Mouse (Mus musculus) liver, adult 2 months (tissue): ENCODE measurements around the gene Fkbpl. TPM values are rescaled to one million over a fixed set of nuclear protein-coding genes. Genes with fewer than 3 reads are reported as not detected.

Source experiments
- DNase-seq: peaks from one replicate; pipeline ENCODE4 v3.0.0-alpha.2; 2011; ENCODE audit warnings: low read depth, low spot score; ENCODE audit errors: extremely low read depth
- H3K27ac ChIP-seq: fragments of 200-500 bp; replicated peaks from 2 replicates; pipeline ENCODE4 v1.5.1; 2012; ENCODE audit warnings: low read depth, mild to moderate bottlenecking, control low read depth, inconsistent platforms, low read length; ENCODE audit not compliant: insufficient read depth
- H3K27me3 ChIP-seq: fragments of 200-500 bp; 2 replicates; pipeline ENCODE4 v1.6.1; 2012; ENCODE audit warnings: mild to moderate bottlenecking, moderate library complexity, low read length, inconsistent platforms; ENCODE audit not compliant: control insufficient read depth, insufficient read depth
- H3K36me3 ChIP-seq: fragments of 200-500 bp; 2 replicates; pipeline ENCODE4 v1.6.1; 2012; ENCODE audit warnings: low read length, inconsistent platforms; ENCODE audit not compliant: control insufficient read depth, insufficient read depth
- H3K4me1 ChIP-seq: fragments of 200-500 bp; 2 replicates; pipeline ENCODE4 v1.6.1; 2011; ENCODE audit warnings: low read length; ENCODE audit not compliant: control insufficient read depth, insufficient read depth
- H3K4me3 ChIP-seq: fragments of 200-500 bp; 2 replicates; pipeline ENCODE4 v1.5.1; 2011; ENCODE audit warnings: low read depth, mild to moderate bottlenecking, control low read depth, low read length, moderate library complexity; ENCODE audit not compliant: insufficient read depth
- H3K79me2 ChIP-seq: fragments of 200-500 bp; 2 replicates; pipeline ENCODE4 v1.6.1; 2012; ENCODE audit warnings: inconsistent platforms, mild to moderate bottlenecking, low read length, moderate library complexity; ENCODE audit not compliant: control insufficient read depth, insufficient read depth
- H3K9ac ChIP-seq: fragments of 200-500 bp; 2 replicates; pipeline ENCODE4 v1.6.1; 2012; ENCODE audit warnings: low read depth, mild to moderate bottlenecking, control low read depth, inconsistent platforms, low read length
- CTCF ChIP-seq: fragments of 200-500 bp; IDR thresholded peaks from 2 replicates; pipeline ENCODE4 v1.5.1; 2011; ENCODE audit warnings: low read depth, low read length, control low read depth
- POLR2A ChIP-seq: fragments of 200-500 bp; IDR thresholded peaks from 2 replicates; pipeline ENCODE4 v1.6.1; 2011; ENCODE audit warnings: low read length, control low read depth; ENCODE audit not compliant: insufficient read depth; ENCODE audit errors: extremely low read depth
- WGBS: fragments of 180-500 bp; shearing (Covaris S2); methylation state at CpG from one replicate; pipeline ENCODE4 v1.1.7; 2018; 5-methylcytosine and 5-hydroxymethylcytosine counted together
- polyA plus RNA-seq: library from polyadenylated mRNA; depleted of rRNA; stranded (reverse); fragments of >200 nt; gene quantifications from 2 replicates; pipeline ENCODE4 v1.2.3, GENCODE M21; 2012
- total RNA-seq: library from RNA; depleted of rRNA; stranded (reverse); fragments of >200 nt; gene quantifications from 2 replicates; pipeline ENCODE4 v1.2.3, GENCODE M21; 2014

The Fkbpl gene
- total and polyA plus RNA-seq, 2 experiments: 3.0 to 5.3 TPM

DNA sequence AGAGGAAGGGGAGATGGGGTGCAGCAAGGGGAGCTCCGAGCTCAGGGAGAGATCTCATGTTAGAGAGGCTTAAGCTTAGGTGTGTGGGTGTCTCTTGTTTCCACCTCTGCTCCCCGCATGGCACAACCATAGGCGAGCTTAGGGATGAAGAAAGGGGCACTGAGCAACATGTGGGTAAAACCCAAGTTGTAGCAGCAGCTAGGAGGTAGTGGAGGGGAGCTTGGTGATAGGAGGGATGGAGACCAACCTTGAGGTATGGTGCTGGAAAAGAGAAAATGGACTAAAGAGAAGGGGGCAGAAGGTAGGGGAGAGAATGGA, 15.3 kb downstream of the Fkbpl start:
- H3K27me3 ChIP-seq: no peaks in the 10 kb centered on the region; the same call in 1 of the 2 replicates
- peaks cover 3% of the 10 kb centered on the region; the same call in 1 of the 2 replicates for H3K4me1 ChIP-seq
- 46% methylated on average over 3 of the region's 3 CpGs for WGBS

DNA sequence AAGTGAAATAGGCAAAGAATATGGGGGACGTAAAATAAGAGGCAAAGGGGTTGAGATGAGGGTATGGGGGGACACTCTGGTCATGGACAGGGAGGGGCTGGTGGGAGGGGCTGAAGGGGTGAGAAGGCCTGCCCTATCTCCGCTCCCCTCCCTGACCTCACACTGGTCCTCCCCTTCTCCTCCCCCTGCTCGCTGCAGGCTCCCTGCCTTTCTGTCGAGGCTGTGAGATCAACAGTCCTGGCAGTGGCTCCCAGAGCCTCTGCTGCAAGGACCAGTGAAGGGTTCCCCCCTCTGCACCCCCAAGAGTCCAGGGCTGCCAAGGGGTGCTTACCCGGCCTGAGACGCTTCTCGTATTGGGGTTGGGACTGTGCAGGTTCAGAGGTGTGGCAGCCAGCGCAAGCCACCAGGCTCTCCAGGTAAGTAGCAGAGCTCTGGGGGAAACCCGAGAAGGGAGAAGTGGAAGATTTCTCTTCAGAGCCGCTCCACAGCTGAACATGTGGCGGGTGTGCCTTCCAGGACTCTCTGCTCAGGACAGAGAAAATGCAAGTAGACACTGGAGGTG, 15.8 kb downstream of the Fkbpl start:
- Histone ChIP-seq H3K4me1 (peaks cover 3% of the 10 kb centered on the region; the same call in 1 of the 2 replicates), H3K27me3 (no peaks in the 10 kb centered on the region; the same call in 1 of the 2 replicates), H3K9ac (peak overlapping the region; percentile 27), H3K79me2 (no peaks in the 10 kb centered on the region), H3K36me3 (no peaks in the 10 kb centered on the region), H3K27ac (peak overlapping the region; percentile 11; the same call in 1 of the 2 replicates), H3K4me3 (peak overlapping the region; percentile 48)
- TF ChIP-seq CTCF: no peak
- TF ChIP-seq POLR2A: no peak
- WGBS: 39% methylated on average over 11 of the region's 11 CpGs
- no peak for DNase-seq

More for the DNA sequence above, 15.3 kb downstream of the Fkbpl start:
- H3K79me2 ChIP-seq: no peaks in the 10 kb centered on the region
- H3K36me3 ChIP-seq: no peaks in the 10 kb centered on the region
- DNase-seq: no peak
- TF ChIP-seq POLR2A (no peak), CTCF (no peak)
- H3K27ac ChIP-seq: no peak overlapping the region
- H3K4me3 ChIP-seq: no peak overlapping the region
- H3K9ac ChIP-seq: no peak overlapping the region

DNA sequence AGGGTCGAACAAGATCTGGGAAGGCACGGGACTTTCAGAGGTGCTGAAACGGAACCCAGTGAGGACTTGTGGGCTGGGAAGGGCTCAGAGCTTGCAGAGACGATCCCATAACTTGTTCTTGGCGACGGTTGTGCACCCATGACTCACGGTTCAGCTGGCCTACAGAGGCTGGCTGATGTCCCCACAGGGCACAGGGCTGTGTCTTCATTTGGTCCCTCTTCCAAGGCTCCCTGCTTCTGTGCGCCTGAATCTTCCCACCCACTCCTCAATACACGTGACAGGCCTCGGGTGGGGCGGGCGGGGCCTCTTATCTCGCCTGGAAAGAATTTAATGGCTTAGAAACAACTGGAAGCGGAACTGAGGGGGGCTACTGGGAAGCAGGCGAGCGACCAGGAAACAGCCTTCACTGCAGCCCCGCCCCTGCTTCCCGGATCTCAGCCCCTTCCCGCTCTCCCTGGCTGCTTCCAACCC, 16.6 kb downstream of the Fkbpl start:
- Histone ChIP-seq H3K9ac (peak overlapping the region; percentile 5), H3K4me1 (peaks cover 3% of the 10 kb centered on the region; the same call in 1 of the 2 replicates), H3K79me2 (no peaks in the 10 kb centered on the region), H3K27ac (peak overlapping the region; percentile 65), H3K36me3 (no peaks in the 10 kb centered on the region), H3K27me3 (no peaks in the 10 kb centered on the region; the same call in 1 of the 2 replicates), H3K4me3 (peak overlapping the region; percentile 48)
- DNase-seq: no peak
- 12% methylated on average over 19 of the region's 19 CpGs for WGBS
- no peak for TF ChIP-seq POLR2A
- no peak for TF ChIP-seq CTCF

DNA sequence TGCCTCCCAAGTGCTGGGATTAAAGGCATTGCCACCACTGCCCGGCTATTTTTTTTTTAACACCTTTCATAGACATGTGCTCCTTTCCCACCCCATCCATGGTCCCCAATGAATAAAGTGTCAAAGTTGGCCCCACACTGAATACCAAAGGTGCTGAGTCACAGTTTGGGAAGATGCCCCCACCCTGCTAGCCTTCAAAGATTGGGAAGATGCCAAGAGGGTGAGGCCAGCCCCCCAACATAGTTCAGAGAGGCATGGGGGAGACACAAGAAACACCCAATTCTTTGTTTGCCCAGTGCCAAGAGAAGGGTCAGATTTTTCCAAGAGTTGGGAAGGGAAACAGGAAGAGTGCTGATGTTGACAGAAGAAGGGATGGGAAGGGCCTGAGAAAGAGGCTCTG, 17.9 kb downstream of the Fkbpl start:
- no peak for DNase-seq
- 89% methylated on average over 1 of the region's 1 CpGs for WGBS

DNA sequence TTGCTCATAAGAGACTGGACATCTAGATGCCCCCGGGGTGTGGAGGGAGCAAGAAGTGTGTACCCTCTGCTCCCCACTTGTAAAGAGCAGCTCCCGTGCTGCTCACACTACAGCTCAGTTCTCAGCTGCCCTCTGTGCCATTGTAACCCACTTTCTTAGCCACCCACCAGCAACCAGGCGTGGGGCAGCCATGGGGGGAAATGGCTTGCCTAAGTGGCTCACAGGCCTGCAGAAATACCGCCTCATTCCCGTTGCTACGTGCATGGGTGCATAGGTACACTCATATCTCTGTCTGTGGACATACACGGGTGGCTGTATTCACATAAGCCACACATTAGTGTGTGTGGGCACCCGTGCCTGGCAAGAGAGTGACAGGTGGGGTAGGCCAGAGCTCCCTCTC, 18.4 kb downstream of the Fkbpl start:
- TF ChIP-seq POLR2A (no peak), CTCF (no peak)
- WGBS: 88% methylated on average over 8 of the region's 8 CpGs
- DNase-seq: no peak
- H3K27me3 ChIP-seq: no peaks in the 10 kb centered on the region; the same call in 1 of the 2 replicates
- H3K36me3 ChIP-seq: no peaks in the 10 kb centered on the region
- H3K79me2 ChIP-seq: no peaks in the 10 kb centered on the region
- no peak overlapping the region for H3K4me3 ChIP-seq
- no peak overlapping the region for H3K9ac ChIP-seq
- no peak overlapping the region for H3K27ac ChIP-seq
- H3K4me1 ChIP-seq: no peaks in the 10 kb centered on the region; the same call in 1 of the 2 replicates

More for the DNA sequence above, 17.9 kb downstream of the Fkbpl start:
- Histone ChIP-seq H3K9ac (no peak overlapping the region), H3K79me2 (no peaks in the 10 kb centered on the region), H3K4me3 (no peak overlapping the region), H3K27me3 (no peaks in the 10 kb centered on the region; the same call in 1 of the 2 replicates), H3K27ac (no peak overlapping the region), H3K36me3 (no peaks in the 10 kb centered on the region), H3K4me1 (peaks cover 1% of the 10 kb centered on the region; the same call in 1 of the 2 replicates)
- TF ChIP-seq CTCF: no peak
- no peak for TF ChIP-seq POLR2A

DNA sequence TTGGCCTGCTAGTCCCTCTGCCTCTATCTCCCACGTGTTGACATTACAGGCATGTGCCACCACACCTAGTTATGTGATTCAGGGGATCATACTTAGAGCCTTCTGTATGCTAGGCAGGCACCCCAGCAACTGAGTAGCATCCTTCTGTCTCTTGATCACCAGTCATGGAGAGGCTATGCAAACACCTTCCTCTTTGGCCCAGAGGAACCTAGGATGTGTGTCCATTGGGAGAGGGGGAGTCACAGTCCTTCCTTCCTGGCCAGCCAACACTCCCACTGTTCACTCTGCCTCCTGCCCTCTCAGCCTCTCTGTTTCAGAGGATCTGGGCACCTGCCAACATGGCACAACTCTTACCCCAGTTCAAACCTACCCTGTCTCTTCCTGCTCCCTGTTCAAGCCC, 19.0 kb downstream of the Fkbpl start:
- Histone ChIP-seq H3K27me3 (no peaks in the 10 kb centered on the region; the same call in 1 of the 2 replicates), H3K36me3 (no peaks in the 10 kb centered on the region), H3K9ac (no peak overlapping the region), H3K4me3 (no peak overlapping the region), H3K79me2 (no peaks in the 10 kb centered on the region), H3K27ac (no peak overlapping the region), H3K4me1 (no peaks in the 10 kb centered on the region)
- no peak for TF ChIP-seq CTCF
- TF ChIP-seq POLR2A: no peak
- DNase-seq: no peak
- 44% methylated on average over 1 of the region's 1 CpGs for WGBS
